Mouse (Mus musculus) megakaryocyte, embryonic 14.5 days (primary cell): Measurements from ENCODE around the gene Vps37b. TPM values are rescaled to one million over a fixed set of nuclear protein-coding genes. Genes with fewer than 3 reads are reported as not detected.

Experiments used
- H3K27me3 ChIP-seq: replicated peaks from 2 replicates; pipeline ENCODE3; 2012; ENCODE audit warnings: inconsistent platforms
- H3K36me3 ChIP-seq: replicated peaks from 2 replicates; pipeline ENCODE3; 2012; ENCODE audit warnings: low read length, inconsistent platforms, mixed read lengths
- H3K4me1 ChIP-seq: 2 replicates; pipeline ENCODE4 v1.6.1; 2012; ENCODE audit warnings: inconsistent platforms
- H3K4me3 ChIP-seq: replicated peaks from 2 replicates; pipeline ENCODE3; 2012; ENCODE audit warnings: moderate library complexity, mild to moderate bottlenecking, inconsistent platforms
- H3K9me3 ChIP-seq: 2 replicates; pipeline ENCODE4 v1.6.1; 2012; ENCODE audit warnings: inconsistent platforms
- FLI1 ChIP-seq: IDR thresholded peaks from 2 replicates; pipeline ENCODE4 v1.6.1; 2012; ENCODE audit warnings: low read length, inconsistent platforms, mixed read lengths
- GATA1 ChIP-seq: IDR thresholded peaks from 3 replicates; pipeline ENCODE4 v1.6.1; 2012; ENCODE audit warnings: mixed read lengths, low read length, inconsistent platforms, borderline replicate concordance
- polyA plus RNA-seq: library from polyadenylated mRNA; stranded (reverse); fragments of >175 nt; gene quantifications from 2 replicates; pipeline ENCODE4 v1.2.3, GENCODE M21; 2012; ENCODE audit warnings: low replicate concordance; ENCODE audit not compliant: insufficient read depth

Vps37b gene
- polyA plus RNA-seq, 1 experiment: 437 TPM

DNA sequence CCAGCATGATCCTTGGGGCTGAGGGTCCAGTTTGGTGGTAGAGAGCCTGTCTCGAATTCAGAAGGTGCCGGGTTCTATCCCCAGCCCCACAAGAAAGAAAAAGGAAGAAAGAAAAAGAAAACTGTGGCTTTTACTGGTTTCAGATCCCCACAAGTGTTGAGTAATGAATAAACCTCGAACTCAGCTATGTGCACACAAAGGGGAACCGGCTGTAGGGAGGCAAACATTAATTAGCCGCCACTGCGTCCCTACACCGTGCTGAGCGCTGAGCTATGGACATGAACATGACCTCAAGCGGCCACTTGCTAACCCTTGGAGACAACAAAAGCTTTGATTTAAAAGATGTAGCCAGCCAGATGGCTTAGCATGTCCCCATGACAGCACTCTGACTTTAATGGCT, 6.9 kb downstream of the Vps37b start:
- TF ChIP-seq GATA1: no peak
- TF ChIP-seq FLI1: no peak
- Histone ChIP-seq H3K9me3 (no peaks in the 10 kb centered on the region), H3K27me3 (no peaks in the 10 kb centered on the region), H3K4me3 (peak overlapping the region; percentile 85), H3K4me1 (peaks cover 99% of the 10 kb centered on the region), H3K36me3 (peaks cover 93% of the 10 kb centered on the region)

GRCm38 (mm10) chr5:124024677-124025076, 7.4 kb downstream of the Vps37b start:
- TF ChIP-seq FLI1 (no peak), GATA1 (no peak)
- no peaks in the 10 kb centered on the region for H3K9me3 ChIP-seq
- H3K27me3 ChIP-seq: no peaks in the 10 kb centered on the region
- H3K4me1 ChIP-seq: peaks cover 100% of the 10 kb centered on the region
- peak overlapping the region; percentile 85 for H3K4me3 ChIP-seq
- peaks cover 93% of the 10 kb centered on the region for H3K36me3 ChIP-seq

DNA sequence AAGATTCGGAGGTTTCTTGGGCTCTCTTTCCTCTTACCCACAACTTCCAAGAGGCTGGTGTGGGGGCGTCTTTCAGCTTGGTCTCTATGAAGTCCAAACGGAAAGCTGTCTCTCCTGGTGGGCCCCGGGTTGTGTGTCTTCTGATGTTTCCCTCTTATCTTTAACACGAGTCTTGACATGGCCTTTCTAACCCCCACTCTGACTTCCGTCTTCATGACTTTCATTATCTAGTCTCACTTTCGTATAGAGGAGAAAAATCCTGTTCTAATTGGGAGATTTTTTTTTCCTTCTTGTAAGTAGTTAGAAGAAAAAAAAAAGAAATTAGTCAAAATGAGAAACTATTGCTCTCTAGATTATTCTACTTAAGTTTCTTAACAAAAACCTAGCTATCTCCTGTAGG, 9.7 kb downstream of the Vps37b start:
- TF ChIP-seq GATA1 (no peak), FLI1 (no peak)
- Histone ChIP-seq H3K4me3 (peak overlapping the region; percentile 89), H3K4me1 (peaks cover 100% of the 10 kb centered on the region), H3K9me3 (no peaks in the 10 kb centered on the region), H3K36me3 (peaks cover 80% of the 10 kb centered on the region), H3K27me3 (no peaks in the 10 kb centered on the region)

DNA sequence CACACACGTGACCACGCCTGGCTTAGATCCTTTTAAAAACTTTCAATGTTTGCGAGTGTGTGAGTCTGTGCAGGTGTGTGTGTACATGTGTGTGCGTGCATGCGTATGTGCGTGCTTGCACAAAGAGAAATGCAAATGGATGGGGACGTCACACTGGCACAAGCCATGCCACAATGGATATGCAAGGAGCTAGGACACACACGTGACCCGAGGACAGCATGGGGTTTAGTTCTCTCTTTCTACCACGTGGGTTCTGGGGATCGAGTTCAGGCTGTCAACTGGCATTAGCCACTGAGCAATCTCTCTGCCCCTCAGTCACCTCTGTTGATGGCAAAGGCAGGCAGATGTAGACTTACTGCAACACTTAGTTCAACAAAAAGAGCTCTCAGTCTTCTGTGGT, 10.4 kb downstream of the Vps37b start:
- Histone ChIP-seq H3K9me3 (no peaks in the 10 kb centered on the region), H3K4me1 (peaks cover 100% of the 10 kb centered on the region), H3K27me3 (no peaks in the 10 kb centered on the region), H3K4me3 (peak overlapping the region; percentile 89), H3K36me3 (peaks cover 81% of the 10 kb centered on the region)
- TF ChIP-seq GATA1: no peak
- TF ChIP-seq FLI1: no peak

- Histone ChIP-seq H3K36me3 (peaks cover 81% of the 10 kb centered on the region), H3K4me3 (peak overlapping the region; percentile 54), H3K4me1 (peaks cover 100% of the 10 kb centered on the region), H3K27me3 (no peaks in the 10 kb centered on the region), H3K9me3 (no peaks in the 10 kb centered on the region)
- TF ChIP-seq FLI1: no peak
These were observed 10.9 kb downstream of the Vps37b start for GRCm38 (mm10) chr5:124021148-124021547.

- H3K9me3 ChIP-seq: no peaks in the 10 kb centered on the region
- peak; percentile 82; the same call in 2 of the 3 replicates for TF ChIP-seq GATA1
- peak; percentile 85; the same call in 1 of the 2 replicates for TF ChIP-seq FLI1
- no peaks in the 10 kb centered on the region for H3K27me3 ChIP-seq
- peaks cover 100% of the 10 kb centered on the region for H3K4me1 ChIP-seq
- peak overlapping the region; percentile 89 for H3K4me3 ChIP-seq
- H3K36me3 ChIP-seq: peaks cover 77% of the 10 kb centered on the region
These were observed 12.5 kb downstream of the Vps37b start for GRCm38 (mm10) chr5:124019348-124020216.

GRCm38 (mm10) chr5:124018651-124019050, 13.4 kb downstream of the Vps37b start:
- Histone ChIP-seq H3K4me1 (peaks cover 100% of the 10 kb centered on the region), H3K9me3 (no peaks in the 10 kb centered on the region), H3K27me3 (no peaks in the 10 kb centered on the region), H3K36me3 (peaks cover 78% of the 10 kb centered on the region), H3K4me3 (peak overlapping the region; percentile 89)
- TF ChIP-seq FLI1: no peak

DNA sequence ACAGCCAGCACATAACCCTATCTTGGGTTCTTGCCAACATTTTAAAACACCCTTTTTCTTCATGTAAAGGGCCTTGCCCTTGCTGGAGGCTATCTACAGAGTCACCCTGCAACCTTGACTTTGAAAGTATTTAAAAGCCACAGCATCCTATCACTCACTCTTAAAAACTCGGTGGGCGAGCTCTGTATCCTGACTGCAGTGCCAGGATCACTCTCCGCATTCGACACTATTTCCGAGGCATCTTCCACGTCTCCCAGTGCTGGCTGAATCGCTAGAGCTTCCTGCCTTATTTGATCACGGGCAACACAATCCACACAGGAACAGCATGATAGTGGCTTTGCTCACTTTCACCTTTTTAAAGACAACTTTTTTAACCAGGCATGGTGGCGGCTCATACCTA, 14.1 kb downstream of the Vps37b start:
- Histone ChIP-seq H3K36me3 (peaks cover 79% of the 10 kb centered on the region), H3K27me3 (no peaks in the 10 kb centered on the region), H3K9me3 (no peaks in the 10 kb centered on the region), H3K4me1 (peaks cover 100% of the 10 kb centered on the region), H3K4me3 (peak overlapping the region; percentile 89)
- TF ChIP-seq GATA1: no peak
- no peak for TF ChIP-seq FLI1

DNA sequence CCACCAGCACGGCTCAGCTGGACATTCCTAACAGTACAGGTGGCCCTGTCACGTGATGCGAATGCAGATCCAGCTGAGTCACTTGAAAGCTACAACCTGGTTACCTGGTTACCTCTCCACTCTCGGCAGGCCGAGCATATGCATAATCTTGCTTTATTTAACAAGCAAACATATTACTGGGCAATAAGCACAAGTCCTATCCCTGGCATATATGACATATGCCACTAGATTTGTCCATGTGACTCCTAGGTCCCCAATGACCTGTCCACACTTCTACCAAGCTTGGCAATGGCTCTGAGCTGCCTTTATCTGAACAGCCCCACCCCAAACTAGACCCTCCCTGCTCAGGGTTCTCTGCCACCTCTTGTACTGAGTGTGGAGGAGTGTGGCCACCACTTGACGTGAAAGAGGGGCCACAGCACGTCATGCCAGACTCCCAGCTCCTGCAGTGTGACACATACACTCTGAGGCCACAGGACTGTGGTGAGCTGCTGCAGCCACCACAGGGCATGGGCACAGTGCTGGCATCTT, 15.7 kb downstream of the Vps37b start:
- peaks cover 100% of the 10 kb centered on the region for H3K4me1 ChIP-seq
- peaks cover 81% of the 10 kb centered on the region for H3K36me3 ChIP-seq
- TF ChIP-seq FLI1: no peak
- no peak for TF ChIP-seq GATA1
- no peaks in the 10 kb centered on the region for H3K9me3 ChIP-seq
- peak overlapping the region; percentile 89 for H3K4me3 ChIP-seq
- no peaks in the 10 kb centered on the region for H3K27me3 ChIP-seq

- H3K36me3 ChIP-seq: peaks cover 80% of the 10 kb centered on the region
- H3K27me3 ChIP-seq: no peaks in the 10 kb centered on the region
- TF ChIP-seq FLI1 (no peak), GATA1 (no peak)
- no peaks in the 10 kb centered on the region for H3K9me3 ChIP-seq
- H3K4me1 ChIP-seq: peaks cover 100% of the 10 kb centered on the region
- H3K4me3 ChIP-seq: peak overlapping the region; percentile 81
These were observed 16.3 kb downstream of the Vps37b start for GRCm38 (mm10) chr5:124015727-124016126.
